In the genomic region with DNA sequence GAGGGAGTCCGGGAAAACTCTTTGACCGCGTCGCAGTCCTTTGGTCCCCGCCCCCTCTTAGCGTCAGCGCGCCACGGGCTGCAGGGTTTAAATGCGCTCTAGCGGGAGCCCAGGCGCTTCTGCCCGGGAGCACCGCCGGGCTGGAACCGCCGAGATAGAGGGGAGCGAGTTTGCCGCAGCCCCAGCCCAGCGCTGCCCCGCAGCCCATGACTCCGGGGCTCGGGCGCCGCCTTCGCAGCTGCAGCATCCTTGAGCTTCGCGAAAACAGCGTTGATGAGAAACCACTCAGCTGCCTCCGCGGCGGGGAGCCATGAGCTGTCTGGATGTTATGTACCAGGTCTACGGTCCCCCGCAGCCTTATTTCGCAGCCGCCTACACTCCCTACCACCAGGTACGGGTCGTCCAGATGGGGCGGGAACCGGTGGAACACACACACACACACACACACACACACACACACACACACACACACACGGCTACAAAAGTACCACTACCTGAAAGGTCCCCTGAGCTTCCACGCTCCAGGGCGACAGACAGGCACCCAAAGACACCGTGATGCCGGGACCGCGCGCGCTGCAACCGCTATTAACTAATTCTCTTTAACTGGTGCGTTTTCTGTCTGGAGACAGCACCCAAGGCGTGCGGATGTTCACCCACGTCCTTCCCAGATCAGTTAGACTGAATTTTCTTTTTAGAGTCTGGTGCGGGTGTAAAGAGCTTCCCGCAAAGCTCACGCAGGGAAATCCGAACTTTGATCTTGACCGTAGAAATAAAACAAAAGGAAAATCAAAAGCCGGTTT, we compare ENCODE assay signal across 8 mouse cellular contexts. TPM values are rescaled to one million over a fixed set of nuclear protein-coding genes. Genes with fewer than 3 reads are reported as not detected.
DNase-seq lines count a peak whose midpoint lies in the region; ATAC-seq and TF ChIP-seq lines count a peak whose summit lies in the region.

Vgll2 (plus strand) TSS at position 90 of the 800 bp plus-strand sequence.

- no peak within 1 kb of the TSS for H3K27ac ChIP-seq in cerebellum, adult 2 months (ENCODE audit: insufficient read depth, low read length)
- H3K27ac ChIP-seq in intestine, postnatal 0 days (ENCODE audit: low read depth, low read length) = no peak within 1 kb of the TSS
- no peak within 1 kb of the TSS for H3K27ac ChIP-seq in liver, embryonic 16.5 days (ENCODE audit: low read length)

- no peaks in the 10 kb centered on the region for H3K9me3 ChIP-seq in intestine, postnatal 0 days (ENCODE audit: control insufficient read depth)
- H3K9me3 ChIP-seq in liver, embryonic 16.5 days (replicated peaks; ENCODE audit: control insufficient read depth, low read length) = no peaks in the 10 kb centered on the region

- ATAC-seq in cerebellum, adult (ENCODE audit: insufficient number of reproducible peaks, low FRiP score, low TSS enrichment) = no peak
- ATAC-seq in intestine, postnatal 0 days = no peak
- no peak for ATAC-seq in liver, embryonic 16.5 days (ENCODE audit: low read depth)

- peaks cover 6% of the 10 kb centered on the region; the same call in 1 of the 2 replicates for H3K27me3 ChIP-seq in cerebellum, adult 2 months (ENCODE audit: control insufficient read depth, insufficient read depth, low read length)
- H3K27me3 ChIP-seq in intestine, postnatal 0 days (replicated peaks; ENCODE audit: control insufficient read depth, insufficient read depth, low read length) = peaks cover 80% of the 10 kb centered on the region
- H3K27me3 ChIP-seq in liver, embryonic 16.5 days (ENCODE audit: control insufficient read depth, insufficient read depth, low read depth, low read length) = peaks cover 65% of the 10 kb centered on the region

- H3K4me3 ChIP-seq in cerebellum, adult 2 months (replicated peaks; ENCODE audit: insufficient read depth, low read depth, low read length) = peak within 1 kb of the TSS; percentile 0
- peak within 1 kb of the TSS; percentile 45 for H3K4me3 ChIP-seq in intestine, postnatal 0 days (ENCODE audit: low read depth, low read length)
- peak within 1 kb of the TSS; percentile 34 for H3K4me3 ChIP-seq in liver, embryonic 16.5 days (ENCODE audit: low read depth, low read length)

- peak within 1 kb of the TSS; percentile 79 for H3K4me2 ChIP-seq in intestine, postnatal 0 days (replicated peaks; ENCODE audit: low read depth)
- peak within 1 kb of the TSS; percentile 43 for H3K4me2 ChIP-seq in liver, embryonic 16.5 days (ENCODE audit: low read depth, low read length)

- H3K9ac ChIP-seq in intestine, postnatal 0 days (ENCODE audit: low read depth, low read length) = no peak within 1 kb of the TSS
- no peak within 1 kb of the TSS for H3K9ac ChIP-seq in liver, embryonic 16.5 days (ENCODE audit: low read depth, low read length)

- peak; percentile 4 to 11 for DNase-seq in cerebellum, adult 2 months
- DNase-seq in ZHBTc4 (ENCODE audit: low read depth, low spot score) = peak; percentile 79
- DNase-seq in frontal cortex, postnatal 14 days (ENCODE audit: low spot score in 2 of 2) = peak; percentile 6 to 12
- DNase-seq in retina, postnatal 7 days (ENCODE audit: low read depth, low spot score) = peak; percentile 29
- DNase-seq in spleen, postnatal 36 days (ENCODE audit: low spot score in 2 of 2) = no peak

- H3K36me3 ChIP-seq in intestine, postnatal 0 days (ENCODE audit: control insufficient read depth, insufficient read depth) = no peaks in the 10 kb centered on the region
- H3K36me3 ChIP-seq in liver, embryonic 16.5 days (ENCODE audit: control insufficient read depth, insufficient read depth) = no peaks in the 10 kb centered on the region

- under 1% methylated on average over 59 of the region's 60 CpGs for WGBS in cerebellum, adult 2 months
- WGBS in intestine, postnatal 0 days = under 1% methylated on average over 53 of the region's 60 CpGs
- WGBS in liver, embryonic 16.5 days (ENCODE audit: insufficient replicate concordance) = 1% methylated on average over 60 of the region's 60 CpGs

- H3K4me1 ChIP-seq in cerebellum, adult 2 months (ENCODE audit: control insufficient read depth, insufficient read depth, low read length) = no peaks in the 10 kb centered on the region
- H3K4me1 ChIP-seq in intestine, postnatal 0 days (replicated peaks; ENCODE audit: control insufficient read depth, insufficient read depth, low read length) = no peaks in the 10 kb centered on the region
- H3K4me1 ChIP-seq in liver, embryonic 16.5 days (ENCODE audit: control insufficient read depth, low read depth, low read length) = no peaks in the 10 kb centered on the region

- TF ChIP-seq POLR2A in cerebellum, adult 2 months (IDR thresholded peaks at IDR 0.05; ENCODE audit: borderline replicate concordance, insufficient read depth, low read length) = no peak

- TF ChIP-seq CTCF in cerebellum, adult 2 months (IDR thresholded peaks at IDR 0.05; ENCODE audit: borderline replicate concordance, insufficient read depth, low read depth, low read length) = no peak
- TF ChIP-seq CTCF in intestine, postnatal 0 days (IDR thresholded peaks at IDR 0.05; ENCODE audit: low read depth) = no peak

RNA-seq across cellular contexts. Expression of gene Vgll2, which starts in this region (rescaled TPM):
- not detected in 2 replicates for polyA plus RNA-seq in cerebellum, adult 2 months (2012; rRNA removed)
- not detected in 2 replicates for polyA plus RNA-seq in intestine, postnatal 0 days (2015; fragmentation: Nextera tagmentation; extraction: Ambion mirVana)
- polyA plus RNA-seq in liver, embryonic 16.5 days (2015; fragmentation: Nextera tagmentation; extraction: Ambion mirVana) = 0.21 and 0.48 TPM in 2 replicates

Comparison
In these comparisons a context has a peak if more than half of its experiments do, and no peak if none do; other contexts are left out.
1. Peak in DNase-seq and H3K4me3 ChIP-seq in cerebellum, adult 2 months; RNA of the gene not detected or under 1 TPM.
2. DNase-seq: peak in ZHBTc4 (single experiment), frontal cortex, postnatal 14 days (2 of 2) and retina, postnatal 7 days (single experiment); none in spleen, postnatal 36 days (0 of 2).
3. Peak in every context shown above with its lines, with median percentiles within 50 percentile points of each other: H3K4me3 ChIP-seq.